Mouse (Mus musculus) layer of hippocampus, adult 2 months (tissue): ENCODE data around the gene Vmn2r67. TPM values are rescaled to one million over a fixed set of nuclear protein-coding genes. Genes with fewer than 3 reads are reported as not detected.
"Not testable (repeated sequence)": the region's sequence is repeated elsewhere in the genome, so short reads cannot be mapped to it uniquely, and the experiment has no call there.

ENCODE experiments used
- DNase-seq, 2 experiments: peaks; one replicate each; pipeline ENCODE4 v3.0.0; 2022; ENCODE audit warnings: low spot score in 2 of 2
- H3K27ac ChIP-seq: fragments of 200-600 bp; 2 replicates; pipeline ENCODE4 v1.8.1; 2022
- H3K4me3 ChIP-seq: fragments of 200-600 bp; 2 replicates; pipeline ENCODE4 v1.8.1; 2022; ENCODE audit warnings: mild to moderate bottlenecking
- CTCF ChIP-seq: fragments of 200-600 bp; conservative IDR thresholded peaks from 2 replicates; pipeline ENCODE4 v1.8.1; 2022; ENCODE audit warnings: antibody characterized with exemption, mild to moderate bottlenecking, moderate library complexity
- long read RNA-seq, 2 experiments: library from polyadenylated mRNA; stranded (forward); transcript quantifications; one replicate each; pipeline ENCODE4 v2.0.0; 2021; ENCODE audit warnings: borderline mapping rate in 2 of 2
- total RNA-seq, 2 experiments: library from RNA; stranded (reverse); gene quantifications; 2 replicates each; pipeline ENCODE4 v1.2.3; 2021

Gene Vmn2r67
- total RNA-seq, result not detected
- long read RNA-seq, experiment 1, result 0 reads
- long read RNA-seq, experiment 2, result 0 reads

DNA sequence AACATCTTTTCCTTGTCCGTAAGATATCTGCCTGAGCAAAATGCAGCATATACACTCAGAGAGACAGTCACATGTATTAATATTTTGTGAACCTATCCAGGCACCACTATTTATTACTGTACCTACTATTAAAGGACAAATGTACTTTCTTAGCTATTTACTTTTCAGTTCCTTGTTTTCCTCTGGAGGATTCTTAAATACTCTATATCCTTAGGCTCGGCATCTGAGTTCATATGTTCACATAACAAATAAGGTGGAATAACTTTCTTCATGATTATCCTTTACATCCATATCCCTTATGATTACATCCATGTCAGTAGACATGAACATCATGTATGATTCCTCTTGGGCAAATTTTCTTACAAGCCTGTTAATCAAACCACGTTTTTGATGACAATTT is at the start of gene Vmn2r67:
Vmn2r67 (minus strand) TSS at position 101 of the 400 bp plus-strand sequence.
- no peak for DNase-seq
- TF ChIP-seq CTCF, result no peak
- Histone ChIP-seq H3K4me3 (no peak within 1 kb of the TSS), H3K27ac (no peak within 1 kb of the TSS)

GRCm38 (mm10) chr7:85104531-85104930 is 51.3 kb downstream of the Vmn2r67 start:
- not testable (repeated sequence) for DNase-seq, H3K27ac ChIP-seq, H3K4me3 ChIP-seq

Other genes starting within 250 kb of the Vmn2r67 start
- not detected for gene Vmn2r65, start 191.9 kb downstream of the Vmn2r67 start, total RNA-seq
- gene Vmn2r66, start 143.7 kb downstream of the Vmn2r67 start, total RNA-seq, result not detected
- gene Vmn2r68, start 81.8 kb upstream of the Vmn2r67 start, total RNA-seq, result not detected